Mouse (Mus musculus) midbrain, postnatal 0 days (tissue): ENCODE measurements around the gene Calcr. TPM values are rescaled to one million over a fixed set of nuclear protein-coding genes. Genes with fewer than 3 reads are reported as not detected.

Experiments used
- ATAC-seq: fragments of 200-750 bp; cut with Nextera tagmentation; 2 replicates; pipeline ENCODE4 v1.8.0; 2017; ENCODE audit warnings: moderate number of reproducible peaks, mild to moderate bottlenecking, moderate TSS enrichment, moderate library complexity; ENCODE audit not compliant: low FRiP score
- DNase-seq: peaks from one replicate; pipeline ENCODE4 v3.0.0-alpha.2; 2015; ENCODE audit warnings: low spot score
- H3K27ac ChIP-seq: fragments of 300-500 bp; sonication (generic); 2 replicates; pipeline ENCODE4 v1.5.1; 2014; ENCODE audit warnings: low read depth, mild to moderate bottlenecking, low read length, mixed read lengths
- H3K27me3 ChIP-seq: fragments of 300-500 bp; sonication (generic); 2 replicates; pipeline ENCODE4 v1.6.1; 2014; ENCODE audit warnings: low read length, control low read depth, mixed read lengths; ENCODE audit not compliant: insufficient read depth
- H3K36me3 ChIP-seq: fragments of 300-500 bp; sonication (generic); 2 replicates; pipeline ENCODE4 v1.6.1; 2014; ENCODE audit warnings: low read length, control low read depth, mixed read lengths; ENCODE audit not compliant: insufficient read depth
- H3K4me1 ChIP-seq: fragments of 300-500 bp; sonication (generic); 2 replicates; pipeline ENCODE4 v1.6.1; 2014; ENCODE audit warnings: mild to moderate bottlenecking, control low read depth, antibody characterized with exemption, low read length, mixed read lengths; ENCODE audit not compliant: insufficient read depth
- H3K4me2 ChIP-seq: fragments of 300-500 bp; sonication (generic); 2 replicates; pipeline ENCODE4 v1.6.1; 2014; ENCODE audit warnings: low read depth, mild to moderate bottlenecking, low read length, mixed read lengths; ENCODE audit not compliant: poor library complexity, severe bottlenecking
- H3K4me3 ChIP-seq: fragments of 300-500 bp; sonication (generic); 2 replicates; pipeline ENCODE4 v1.5.1; 2014; ENCODE audit warnings: low read depth, mild to moderate bottlenecking, low read length, moderate library complexity
- H3K9ac ChIP-seq: fragments of 300-500 bp; sonication (generic); replicated peaks from 2 replicates; pipeline ENCODE4 v1.6.1; 2014; ENCODE audit warnings: mild to moderate bottlenecking, low read length, moderate library complexity, mixed read lengths; ENCODE audit not compliant: poor library complexity, severe bottlenecking
- H3K9me3 ChIP-seq: fragments of 300-500 bp; sonication (generic); 2 replicates; pipeline ENCODE4 v1.6.1; 2016; ENCODE audit warnings: low read length, control low read depth
- CTCF ChIP-seq: IDR thresholded peaks from 2 replicates; pipeline ENCODE4 v1.5.1; 2016; ENCODE audit warnings: antibody characterized with exemption, mild to moderate bottlenecking
- WGBS: fragments of 180-500 bp; shearing (Covaris S2); extraction: QIAGEN DNeasy Blood & Tissue Kit; methylation state at CpG from one replicate; pipeline ENCODE4 v1.1.7; 2014; 5-methylcytosine and 5-hydroxymethylcytosine counted together
- microRNA counts: library from miRNA; unstranded; fragments of <30 nt; microRNA quantifications from one replicate; lab custom pipeline; 2015
- microRNA-seq: library from miRNA; unstranded; fragments of <30 nt; microRNA quantifications from one replicate; pipeline ENCODE4, GENCODE M21; 2016; ENCODE audit warnings: borderline number of aligned reads
- polyA plus RNA-seq: library from polyadenylated mRNA; unstranded; fragments of >200 nt; fragmentation: Nextera tagmentation; extraction: Ambion mirVana; gene quantifications from 2 replicates; pipeline ENCODE4 v1.2.1, GENCODE M21; 2015
- total RNA-seq: library from RNA; depleted of rRNA; stranded (reverse); fragments of >200 nt; gene quantifications from 2 replicates; pipeline ENCODE4 v1.2.3, GENCODE M21; 2014; rRNA removed

Gene Calcr
- total and polyA plus RNA-seq, 2 experiments from 2014 or later, result 12.2 to 16.3 TPM

DNA sequence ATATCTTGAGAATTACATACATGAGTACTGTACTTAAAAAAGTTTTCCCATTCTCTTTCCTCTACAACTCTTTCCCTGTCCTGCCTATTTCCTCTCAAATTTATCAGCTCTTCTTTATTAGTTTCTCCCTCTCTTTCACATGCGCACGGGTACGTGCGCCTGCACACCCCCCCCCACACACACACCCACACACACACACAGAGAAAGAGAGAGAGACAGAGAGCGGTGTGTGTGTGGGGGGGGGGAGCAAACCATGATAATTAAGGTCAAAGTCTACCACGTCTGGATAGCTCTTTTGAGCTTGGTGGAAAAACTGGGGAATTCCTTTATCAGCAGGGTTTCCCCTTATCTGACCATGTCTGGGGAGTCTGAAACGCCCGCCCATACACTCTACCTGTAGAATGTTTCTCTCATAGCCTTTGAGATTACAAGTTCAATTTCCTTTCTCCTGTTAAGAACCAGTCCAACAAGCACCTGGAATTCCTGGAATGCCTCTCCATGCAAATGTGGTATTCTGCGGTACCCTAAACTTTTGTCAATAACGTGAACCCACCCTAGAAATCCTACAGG is 100.3 kb downstream of the Calcr start:
- ATAC-seq, result no peak
- WGBS, result 84% methylated on average over 10 of the region's 10 CpGs

DNA sequence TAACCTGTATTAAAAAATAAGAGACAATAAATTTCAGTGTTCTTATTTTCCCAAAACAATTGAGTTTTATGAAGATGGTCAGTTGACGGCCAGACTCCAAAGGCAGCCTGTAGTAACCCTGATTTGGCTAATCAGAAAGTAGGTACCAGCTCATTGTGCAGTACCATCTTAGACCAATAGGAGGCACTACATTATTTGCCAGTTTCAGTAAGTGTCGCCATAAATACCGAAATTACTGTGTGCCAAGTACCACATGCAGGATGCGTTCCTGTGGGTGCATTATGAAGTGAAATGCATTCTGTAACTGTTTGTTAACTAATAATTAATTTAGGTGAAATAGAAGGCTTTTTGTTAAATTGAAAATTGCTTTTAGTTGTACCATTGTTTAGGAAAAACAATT is 106.1 kb downstream of the Calcr start:
- Histone ChIP-seq H3K4me3 (no peak overlapping the region), H3K27me3 (no peaks in the 10 kb centered on the region), H3K9ac (no peak overlapping the region), H3K36me3 (no peaks in the 10 kb centered on the region), H3K9me3 (no peaks in the 10 kb centered on the region), H3K27ac (no peak overlapping the region), H3K4me1 (no peaks in the 10 kb centered on the region), H3K4me2 (no peak overlapping the region)
- no peak for DNase-seq
- no peak for ATAC-seq
- WGBS, result 94% methylated on average over 4 of the region's 4 CpGs
- 0 out of 2 replicates have a peak, but pooled peaks have one; percentile 6 for TF ChIP-seq CTCF

More for the DNA sequence above, 100.3 kb downstream of the Calcr start:
- no peak overlapping the region for H3K4me3 ChIP-seq
- no peaks in the 10 kb centered on the region for H3K4me1 ChIP-seq
- no peaks in the 10 kb centered on the region for H3K9me3 ChIP-seq
- TF ChIP-seq CTCF, result no peak
- no peak overlapping the region for H3K4me2 ChIP-seq
- no peak overlapping the region for H3K27ac ChIP-seq
- no peak overlapping the region for H3K9ac ChIP-seq
- no peaks in the 10 kb centered on the region for H3K27me3 ChIP-seq
- no peaks in the 10 kb centered on the region for H3K36me3 ChIP-seq
- no peak for DNase-seq

MicroRNAs within 50 kb of the gene (microRNA counts, 519-probe panel; counts per million panel counts)
- microRNA mmu-miR-489 (lab: Ali Mortazavi, UCI) (2,562 counts per million, percentile 67 among the panel's probes with 10 or more counts), microRNA mmu-miR-653 (lab: Ali Mortazavi, UCI) (528 counts per million, percentile 58 among the panel's probes with 10 or more counts)

Small RNA genes lying within 50 kb of the gene (microRNA-seq; reads per million reads assigned to microRNA genes)
- gene Mir489 (4.7 reads per million, percentile 10 among the genes with 10 or more reads in this experiment), gene Mir653 (9.4 reads per million, percentile 20 among the genes with 10 or more reads in this experiment)

Other genes starting within 250 kb of the Calcr start
- not detected in 2 replicates for gene Tfpi2, start 224.2 kb upstream of the Calcr start, total RNA-seq
- 0.28 and 0.36 TPM in 2 replicates for gene Tfpi2, start 224.2 kb upstream of the Calcr start, polyA plus RNA-seq
- not detected in 2 replicates for gene Gngt1, start 229.1 kb upstream of the Calcr start, total RNA-seq
- not detected in 2 replicates for gene Gngt1, start 229.1 kb upstream of the Calcr start, polyA plus RNA-seq
- 11.2 and 12.2 TPM in 2 replicates for gene Gng11, start 239.2 kb upstream of the Calcr start, total RNA-seq
- gene Gng11, start 239.2 kb upstream of the Calcr start, polyA plus RNA-seq, result 22.6 and 23.4 TPM in 2 replicates